Mouse (Mus musculus): ENCODE data around the gene Yeats4.

The Yeats4 gene

DNA sequence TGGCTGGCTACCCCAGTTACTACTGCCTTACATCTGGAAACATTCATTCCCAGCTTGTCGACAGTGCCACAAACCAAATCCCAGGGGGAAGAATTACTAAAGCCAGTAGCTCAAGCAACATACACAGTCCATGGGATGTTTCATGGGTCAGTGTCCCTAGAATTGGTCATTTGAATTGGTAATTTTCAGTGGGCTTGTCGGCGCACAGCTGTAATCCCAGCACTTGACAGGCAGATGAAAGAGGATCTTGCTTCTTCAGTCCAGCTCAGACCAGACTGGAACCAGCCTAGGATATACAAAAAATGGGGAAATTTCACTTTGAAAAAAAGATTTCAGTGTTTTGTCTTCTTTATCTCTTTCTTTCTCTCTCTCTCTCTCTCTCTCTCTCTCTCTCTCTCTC lies 24.6 kb downstream of the Yeats4 start:
- no peak for DNase-seq

DNA sequence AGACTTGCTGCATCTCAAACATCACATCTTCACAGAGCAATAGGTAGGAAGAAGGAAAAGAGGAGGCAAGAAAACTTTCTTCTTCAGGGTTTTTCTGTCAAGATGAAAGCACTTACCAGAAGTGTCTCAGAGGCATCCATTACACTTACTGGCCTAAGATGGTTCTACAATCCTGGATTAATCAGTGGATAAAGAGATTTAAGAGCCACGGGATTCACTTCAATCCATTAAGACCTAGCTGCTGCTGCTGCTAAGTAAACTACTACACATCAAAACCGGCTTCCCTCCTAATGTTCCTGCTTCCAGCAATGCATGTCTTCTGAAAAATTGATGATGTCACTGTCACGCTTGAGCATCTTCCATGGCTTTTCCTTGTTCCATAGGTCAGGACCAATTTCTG lies 27.6 kb downstream of the Yeats4 start:
- DNase-seq = no peak

DNA sequence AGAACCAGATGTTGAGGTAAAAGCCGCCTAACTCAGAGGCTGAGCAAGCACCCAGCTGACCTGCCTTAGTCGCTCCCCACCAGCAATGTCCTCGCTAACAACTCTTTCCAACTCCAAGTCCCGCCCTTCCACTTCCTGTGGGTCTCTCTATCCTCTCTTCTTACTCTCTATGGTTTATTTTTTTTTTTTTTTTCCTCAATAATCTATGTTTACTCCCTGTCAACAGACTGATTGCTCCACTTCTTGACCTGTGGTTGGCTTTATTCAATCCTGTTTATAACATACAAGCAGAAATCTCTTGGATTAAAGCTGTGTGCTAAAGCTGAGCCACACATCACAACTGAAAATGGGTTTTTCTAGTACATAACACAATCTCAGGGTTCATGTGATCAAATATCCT lies 28.6 kb downstream of the Yeats4 start:
- DNase-seq = no peak

DNA sequence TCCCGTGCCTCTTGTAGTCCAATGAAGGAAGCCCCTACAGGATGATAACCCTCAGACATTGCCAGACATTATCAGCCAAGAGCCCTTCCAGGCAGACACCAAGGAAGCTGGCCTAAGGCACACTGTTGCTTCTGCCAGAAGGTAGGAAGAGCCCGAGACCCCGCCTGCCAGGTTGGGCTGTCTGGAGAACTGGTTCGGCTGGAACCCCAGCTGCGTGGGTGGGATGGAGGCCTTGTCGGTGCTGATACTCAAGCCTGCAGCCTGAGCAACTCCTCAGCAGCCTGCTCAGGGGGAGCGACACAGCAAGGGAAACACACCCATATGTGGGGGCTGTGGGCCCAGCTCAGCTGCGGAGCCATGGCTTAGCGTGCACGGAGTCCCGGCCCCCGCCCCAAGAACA lies 29.3 kb downstream of the Yeats4 start:
- no peak for DNase-seq

DNA sequence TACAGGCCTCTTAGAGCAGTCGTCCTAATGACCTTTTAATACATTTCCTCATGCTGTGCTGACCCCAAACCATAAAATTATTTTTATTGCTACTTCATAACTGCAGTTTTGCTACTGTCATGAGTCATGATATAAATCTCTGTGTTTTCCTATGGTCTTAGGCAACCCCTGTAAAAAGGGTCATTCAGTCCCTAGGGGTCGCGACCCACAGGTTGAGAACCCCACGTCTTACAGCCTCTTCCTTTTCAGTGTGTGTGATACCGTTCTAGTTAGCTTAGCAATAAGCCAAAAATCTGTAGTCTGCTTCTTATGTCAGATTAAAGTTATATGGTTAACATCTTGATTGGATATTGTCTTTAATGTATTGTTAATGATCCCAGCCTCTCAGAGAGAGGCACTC lies 30.9 kb downstream of the Yeats4 start:
- DNase-seq = no peak

DNA sequence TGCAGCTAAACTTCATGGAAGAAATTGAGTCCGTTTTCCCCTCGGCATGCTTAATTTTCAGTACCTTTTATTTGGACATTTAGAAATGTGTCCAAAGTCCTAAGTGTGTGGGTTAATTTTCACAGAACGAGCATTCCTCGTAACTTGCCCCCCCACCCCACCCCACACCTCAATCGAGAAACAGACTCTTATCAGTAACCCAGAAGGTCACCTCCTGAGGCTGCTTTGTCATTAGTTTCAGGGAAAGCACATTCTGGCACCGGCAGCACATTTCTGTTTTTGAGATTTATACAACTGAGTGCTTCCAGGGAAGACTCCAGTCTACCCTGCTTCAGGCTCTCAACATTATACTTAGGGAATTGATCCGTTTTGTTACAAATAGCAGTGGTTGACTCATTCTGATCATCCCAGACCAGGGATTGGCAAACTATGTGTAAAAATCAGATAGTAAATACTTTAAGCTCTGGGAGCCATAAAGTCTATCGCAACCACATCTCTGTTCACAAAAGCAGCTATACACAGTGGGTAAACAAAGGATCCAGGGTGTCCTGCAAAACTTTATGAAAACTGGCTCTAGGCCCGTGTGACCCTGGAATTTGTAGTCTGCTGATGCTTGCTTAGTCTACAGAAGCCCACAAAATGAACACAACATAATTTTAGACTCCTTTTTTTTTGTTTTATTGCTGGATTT lies 38.8 kb downstream of the Yeats4 start:
- no peak for DNase-seq

DNA sequence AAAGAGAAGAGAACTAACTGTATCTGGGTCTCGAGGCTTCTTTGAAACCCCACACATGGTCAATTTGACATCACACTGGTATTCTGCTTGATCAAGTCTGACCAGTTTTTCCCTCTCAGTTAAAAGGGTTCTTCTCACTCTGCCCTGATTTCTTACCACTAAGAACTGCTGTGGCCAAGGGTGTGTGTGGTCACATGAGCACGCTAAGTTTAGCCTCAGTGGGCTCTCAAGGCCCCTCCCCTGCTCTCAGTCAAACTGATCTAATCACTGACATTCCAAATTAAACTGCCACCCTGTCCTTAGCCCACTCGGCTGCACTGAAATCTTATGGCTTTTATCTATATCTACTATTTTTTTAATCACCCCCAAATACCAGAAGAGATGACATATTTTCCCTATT lies 43.2 kb downstream of the Yeats4 start:
- no peak for DNase-seq

DNA sequence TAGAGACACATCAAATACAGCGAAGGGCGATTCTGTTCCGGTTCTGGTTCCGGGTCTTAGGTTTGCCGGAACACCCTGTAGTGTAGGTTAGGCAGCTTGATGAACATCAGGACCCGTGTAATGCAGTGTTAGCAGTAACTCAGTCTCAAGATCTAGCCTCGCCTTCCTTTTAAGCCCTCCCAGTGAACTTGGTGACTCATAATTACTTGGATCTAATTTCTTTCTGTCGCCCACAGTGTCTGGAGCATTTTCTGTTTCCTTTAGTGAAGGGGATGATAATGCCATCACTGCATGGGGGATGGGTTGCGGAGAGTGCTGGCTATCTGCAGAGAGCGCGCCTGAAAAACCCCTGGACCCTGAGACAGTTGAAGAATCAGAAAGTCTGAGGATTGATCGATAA lies 49.7 kb downstream of the Yeats4 start:
- DNase-seq = no peak

DNA sequence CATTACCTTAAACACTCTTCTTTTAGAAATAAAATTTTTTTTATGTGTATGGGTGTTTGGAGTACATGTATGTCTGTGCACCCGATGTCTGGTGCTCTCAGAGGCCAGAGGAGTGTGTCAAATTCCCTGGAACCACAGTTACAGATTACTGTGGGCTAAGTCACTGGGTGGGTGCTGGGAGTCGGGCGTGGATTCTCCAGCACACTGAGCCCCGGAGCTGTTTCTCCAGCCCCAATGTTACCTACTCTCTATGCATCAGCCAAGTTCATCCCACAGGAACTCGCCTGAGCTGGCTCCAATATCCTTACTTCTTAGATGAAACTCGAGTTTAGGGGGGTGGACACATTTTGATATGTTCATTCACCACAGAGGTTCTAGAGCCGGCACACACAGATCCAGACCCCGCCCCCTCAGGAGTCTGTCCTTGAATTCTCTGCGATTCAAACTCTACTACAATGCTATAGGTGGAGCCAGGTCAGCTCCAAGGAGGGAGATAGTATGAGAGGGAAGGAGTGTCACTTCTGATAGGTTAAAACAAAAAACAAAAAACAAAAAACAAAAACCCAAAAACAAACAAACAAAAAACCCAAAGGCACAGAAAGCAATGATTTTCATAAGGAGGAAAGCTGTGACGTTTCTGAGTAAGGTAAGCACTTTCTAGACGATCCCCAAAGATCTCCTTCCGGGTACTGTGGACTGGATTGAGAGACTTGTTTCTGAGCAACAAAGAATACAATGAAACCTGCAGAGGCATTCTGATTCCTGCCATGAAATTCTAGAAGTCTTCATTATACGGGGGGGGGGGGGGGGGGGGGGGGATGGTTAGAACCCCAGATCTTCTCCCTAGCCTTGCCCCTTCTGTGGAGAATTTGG lies 50.5 kb downstream of the Yeats4 start:
- DNase-seq = no peak

DNA sequence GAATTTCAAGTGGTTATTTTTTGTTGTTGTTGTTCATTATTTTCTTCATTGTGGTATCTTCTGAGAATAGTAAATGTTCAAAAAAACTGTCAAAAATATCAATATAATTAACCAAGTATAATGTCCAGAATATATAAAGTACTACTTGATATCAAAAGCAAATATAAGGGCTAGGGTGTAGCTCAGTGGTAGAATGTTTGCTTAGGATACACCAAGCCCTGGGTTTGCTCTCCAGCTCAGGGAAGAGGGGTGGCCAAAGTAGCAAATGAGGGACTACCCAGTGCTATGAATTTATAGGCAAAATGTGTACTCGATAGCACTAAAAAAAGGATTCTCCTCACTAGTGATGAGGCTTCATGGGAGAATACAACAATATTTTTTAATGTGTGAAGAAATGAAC lies 51.2 kb downstream of the Yeats4 start:
- DNase-seq = no peak

DNA sequence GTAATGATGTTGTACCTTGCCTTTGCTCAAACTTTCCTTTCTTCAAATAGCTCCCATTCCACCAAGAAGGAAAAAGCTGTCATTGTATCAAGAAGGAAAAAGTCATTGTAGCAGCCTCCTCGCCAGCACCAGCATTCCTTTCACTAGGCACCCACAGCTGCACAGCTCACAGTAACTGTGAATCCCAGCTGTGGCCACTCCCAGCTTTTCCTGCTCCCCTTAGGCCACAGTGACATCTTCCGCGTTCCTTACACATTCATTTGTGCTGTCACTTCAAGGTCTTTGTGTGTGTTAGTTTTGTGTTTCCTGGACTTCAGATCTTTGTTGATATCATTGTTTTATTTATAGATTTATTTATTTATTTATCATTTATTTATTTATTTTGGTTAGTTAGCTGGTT lies 52.2 kb downstream of the Yeats4 start:
- DNase-seq = no peak

DNA sequence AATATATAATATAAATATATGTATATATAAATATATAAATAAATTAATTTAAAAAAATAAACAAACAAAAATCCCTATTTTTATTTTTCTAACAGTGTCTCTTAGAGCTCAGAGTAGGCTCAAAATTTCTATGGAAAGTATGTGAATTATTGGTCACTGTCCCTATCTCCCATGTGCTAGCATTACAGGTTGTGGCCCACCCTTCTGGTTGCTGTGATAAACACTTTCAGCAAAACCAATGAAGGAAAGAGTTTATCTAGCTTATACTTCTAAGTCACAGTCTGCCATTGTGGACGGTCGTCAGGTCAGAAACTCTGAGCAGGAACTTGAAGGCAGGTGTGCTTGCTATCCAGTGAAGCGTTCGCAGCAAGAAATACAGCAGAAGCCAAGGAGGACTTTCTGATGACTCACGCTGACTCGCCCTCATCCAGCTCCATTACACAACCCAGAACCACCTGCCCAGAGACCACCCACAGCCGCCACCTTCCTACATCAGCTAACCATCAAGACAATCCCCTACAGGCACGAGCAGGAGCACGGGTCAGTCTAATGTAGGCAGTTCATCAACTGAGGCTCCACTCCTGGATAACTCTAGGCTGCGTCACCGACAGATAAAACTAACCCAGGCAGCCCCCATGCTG lies 57.4 kb downstream of the Yeats4 start:
- DNase-seq = no peak

Measured in thymus, postnatal 36 days (tissue).